Mouse (Mus musculus) embryonic fibroblast, embryonic 13.5 days (primary cell): ENCODE measurements at regions not wholly inside any gene's neighbourhood (a gene's known extent, or its start where the extent isn't known, plus 50 kb on each side); places are given as distances from the start of the nearest gene placed in this dataset.

Experiments used
- CTCF ChIP-seq: IDR thresholded peaks from 2 replicates; pipeline ENCODE4 v1.5.1; 2011; ENCODE audit warnings: mild to moderate bottlenecking, control low read depth, low read length, moderate library complexity, borderline replicate concordance; ENCODE audit not compliant: insufficient read depth
- POLR2A ChIP-seq: IDR thresholded peaks from 2 replicates; pipeline ENCODE4 v1.6.1; 2011; ENCODE audit warnings: low read depth, mild to moderate bottlenecking, control low read depth, low read length, moderate library complexity

DNA sequence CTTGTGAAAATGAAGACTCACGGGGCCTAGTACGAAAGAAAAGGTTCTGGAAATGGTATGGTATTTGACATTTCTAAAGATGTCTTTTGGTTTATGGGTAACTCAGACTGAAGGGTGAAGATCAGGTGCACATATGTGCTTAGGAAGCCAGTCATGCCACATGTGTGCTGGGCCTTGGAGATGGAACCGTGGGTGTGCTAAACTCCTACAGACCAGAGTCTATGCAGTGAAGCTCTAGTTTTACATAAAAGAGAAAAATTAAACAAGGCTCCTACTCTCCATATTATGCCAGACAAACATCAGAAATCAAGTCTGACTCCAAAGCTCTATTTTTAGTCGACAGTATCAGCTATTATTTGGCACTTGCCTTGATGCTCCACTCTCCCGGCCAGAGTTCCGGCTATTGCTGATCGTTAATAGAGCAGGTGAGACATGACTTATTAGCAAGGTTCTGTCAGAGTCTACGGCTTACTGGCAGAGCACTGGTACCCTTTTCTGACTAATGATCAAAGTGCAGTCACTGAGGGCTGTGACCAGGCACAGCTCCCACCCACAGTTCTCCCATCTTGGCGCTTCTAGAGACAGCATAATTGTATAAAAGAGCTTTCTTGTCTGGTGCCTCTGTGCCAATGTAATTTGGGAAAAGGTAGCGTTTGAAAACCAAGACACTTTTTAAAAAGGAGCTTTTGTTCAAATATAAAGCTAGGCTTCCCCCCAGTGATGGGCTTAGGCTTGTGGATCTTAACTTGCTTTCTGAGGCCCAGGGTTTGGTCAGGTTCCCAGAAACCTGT is 119.2 kb upstream of the Ccdc122 start:
- no peak for TF ChIP-seq CTCF
- TF ChIP-seq POLR2A: no peak
